In the genomic region with DNA sequence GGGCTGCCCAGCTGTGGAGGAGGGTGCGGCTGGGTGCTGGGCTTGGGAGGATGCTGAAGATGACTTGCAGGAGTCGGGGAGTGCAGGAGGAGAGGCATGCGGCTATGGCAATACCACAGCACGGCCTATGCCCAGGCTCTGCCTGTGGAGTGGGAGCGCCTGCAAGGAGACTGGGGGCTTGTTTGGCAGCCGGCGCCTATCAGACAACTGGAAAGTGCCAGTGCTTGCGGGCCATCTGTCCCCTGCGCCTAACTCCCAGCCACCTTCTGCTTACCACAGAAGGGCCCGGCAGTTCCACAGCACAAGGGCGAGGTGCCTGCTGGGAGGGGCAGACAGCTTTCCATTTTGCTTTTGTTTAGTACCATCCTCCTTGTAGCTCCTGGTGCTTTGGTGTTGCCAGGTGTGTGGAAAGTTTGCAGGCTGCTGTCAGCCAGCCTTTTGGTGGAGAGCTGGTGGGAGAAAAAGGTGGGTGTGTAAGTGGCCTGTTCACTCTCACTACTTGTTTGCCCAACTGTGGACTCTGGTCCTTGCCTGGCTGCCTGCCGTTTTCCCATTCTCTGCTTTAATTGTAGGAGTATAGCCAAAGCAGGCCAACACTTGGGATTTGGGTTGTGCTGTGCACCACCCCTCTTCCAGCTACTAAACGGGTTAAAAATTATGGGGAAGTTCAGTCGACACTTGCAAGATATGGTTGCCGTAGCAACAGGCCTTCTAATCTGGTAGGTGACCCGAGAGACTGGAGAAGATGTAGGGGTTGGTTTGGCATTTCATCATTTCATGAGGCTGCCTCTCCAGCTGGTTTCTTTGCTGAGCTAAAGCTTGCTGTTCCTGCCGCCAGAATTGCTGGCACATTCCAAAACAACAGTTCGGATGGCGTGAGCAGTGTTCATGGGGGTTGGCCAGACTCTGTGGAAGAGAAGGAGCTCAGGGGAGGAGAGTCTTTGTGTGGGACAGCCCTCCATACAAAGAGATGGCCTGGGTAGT, we compare ENCODE assay signal across 8 mouse cellular contexts. TPM values are rescaled to one million over a fixed set of nuclear protein-coding genes. Genes with fewer than 3 reads are reported as not detected.
DNase-seq lines count a peak whose midpoint lies in the region; ATAC-seq and TF ChIP-seq lines count a peak whose summit lies in the region.

No protein-coding gene starts in this region.

- ATAC-seq in frontal cortex, adult (ENCODE audit: low TSS enrichment): peak; percentile 78
- peak; percentile 35 for ATAC-seq in intestine, embryonic 15.5 days
- ATAC-seq in liver, embryonic 13.5 days (ENCODE audit: low read depth): peak; percentile 64
- ATAC-seq in neural tube, embryonic 14.5 days (ENCODE audit: low read depth): 0 out of 2 replicates have a peak, but pooled peaks have one; percentile 28
- ATAC-seq in monocyte, adult 5-6 weeks (replicated peaks; ENCODE audit: insufficient number of reproducible peaks, low FRiP score, low TSS enrichment, poor library complexity, severe bottlenecking): no peak

- no peak overlapping the region for H3K9ac ChIP-seq in intestine, embryonic 15.5 days
- no peak overlapping the region for H3K9ac ChIP-seq in liver, embryonic 13.5 days
- H3K9ac ChIP-seq in neural tube, embryonic 14.5 days (replicated peaks; ENCODE audit: low read depth, low read length): no peak overlapping the region

- no peaks in the 10 kb centered on the region for H3K36me3 ChIP-seq in intestine, embryonic 15.5 days
- peaks cover 36% of the 10 kb centered on the region for H3K36me3 ChIP-seq in liver, embryonic 13.5 days
- no peaks in the 10 kb centered on the region for H3K36me3 ChIP-seq in neural tube, embryonic 14.5 days (ENCODE audit: control insufficient read depth, insufficient read depth, low read length)

- intact Hi-C loops in gastrocnemius, adult 2 months (cut with DNase I): loop anchor here (5.0 kb wide), 1 partner anchor 34 kb away; no protein-coding TSS in a partner anchor

- no peaks in the 10 kb centered on the region for H3K27me3 ChIP-seq in intestine, embryonic 15.5 days (replicated peaks)
- no peaks in the 10 kb centered on the region for H3K27me3 ChIP-seq in liver, embryonic 13.5 days
- no peaks in the 10 kb centered on the region for H3K27me3 ChIP-seq in neural tube, embryonic 14.5 days (ENCODE audit: control insufficient read depth, insufficient read depth, low read length)

- H3K9me3 ChIP-seq in intestine, embryonic 15.5 days: no peaks in the 10 kb centered on the region
- no peaks in the 10 kb centered on the region for H3K9me3 ChIP-seq in liver, embryonic 13.5 days (replicated peaks)
- H3K9me3 ChIP-seq in neural tube, embryonic 14.5 days (ENCODE audit: control insufficient read depth, low read length): no peaks in the 10 kb centered on the region

- no peak overlapping the region for H3K4me3 ChIP-seq in gastrocnemius, adult 2 months
- H3K4me3 ChIP-seq in intestine, embryonic 15.5 days (replicated peaks): no peak overlapping the region
- no peak overlapping the region for H3K4me3 ChIP-seq in liver, embryonic 13.5 days (replicated peaks)
- no peak overlapping the region for H3K4me3 ChIP-seq in neural tube, embryonic 14.5 days (ENCODE audit: low read depth, low read length)

- DNase-seq in gastrocnemius, adult 2 months: peak; percentile 46
- DNase-seq in gastrocnemius, postnatal 10 days: no peak
- DNase-seq in c-Kit-positive CD71-positive TER-119-positive erythroid progenitor cells, embryonic 14.5 days (ENCODE audit: low spot score): peak; percentile 22
- no peak for DNase-seq in liver, embryonic 13.5 days

- no peak for TF ChIP-seq CTCF in gastrocnemius, adult 2 months (IDR thresholded peaks at IDR 0.05)

- H3K4me1 ChIP-seq in intestine, embryonic 15.5 days (replicated peaks): peaks cover 57% of the 10 kb centered on the region
- H3K4me1 ChIP-seq in liver, embryonic 13.5 days (replicated peaks): peaks cover 73% of the 10 kb centered on the region
- H3K4me1 ChIP-seq in neural tube, embryonic 14.5 days (ENCODE audit: control insufficient read depth, insufficient read depth, low read length): peaks cover 51% of the 10 kb centered on the region

- no peak overlapping the region for H3K27ac ChIP-seq in gastrocnemius, adult 2 months
- H3K27ac ChIP-seq in intestine, embryonic 15.5 days: peak overlapping the region; percentile 34; the same call in 1 of the 2 replicates
- peak overlapping the region; percentile 64 for H3K27ac ChIP-seq in liver, embryonic 13.5 days
- peak overlapping the region; percentile 70 for H3K27ac ChIP-seq in neural tube, embryonic 14.5 days (ENCODE audit: low read depth, low read length)

- 32% methylated on average over 19 of the region's 19 CpGs for WGBS in intestine, embryonic 15.5 days
- 43% methylated on average over 19 of the region's 19 CpGs for WGBS in liver, embryonic 13.5 days (ENCODE audit: insufficient replicate concordance)
- 31% methylated on average over 19 of the region's 19 CpGs for WGBS in neural tube, embryonic 14.5 days

- H3K4me2 ChIP-seq in intestine, embryonic 15.5 days (replicated peaks): no peak overlapping the region
- peak overlapping the region; percentile 27 for H3K4me2 ChIP-seq in liver, embryonic 13.5 days
- no peak overlapping the region for H3K4me2 ChIP-seq in neural tube, embryonic 14.5 days (ENCODE audit: low read depth, low read length)

RNA-seq across cellular contexts. Expression of gene Ssbp3, which starts 45.5 kb away (rescaled TPM):
- 10 to 100 TPM; 23.7 to 30.0 TPM for total RNA-seq in gastrocnemius, adult 2 months (2021)
- 10 to 100 TPM; 29.4 to 35.1 TPM for total RNA-seq in gastrocnemius, postnatal 10 days (2021)
- polyA plus RNA-seq in intestine, embryonic 15.5 days (2015; fragmentation: Nextera tagmentation; extraction: Ambion mirVana): 83.7 and 86.0 TPM in 2 replicates
- 55.5 and 64.8 TPM in 2 replicates for polyA plus RNA-seq in liver, embryonic 13.5 days (2015; fragmentation: Nextera tagmentation; extraction: Ambion mirVana)
- 106 and 112 TPM in 2 replicates for polyA plus RNA-seq in neural tube, embryonic 14.5 days (2014; fragmentation: Nextera tagmentation; extraction: Ambion mirVana)
- total RNA-seq in monocyte, adult 5-6 weeks (2017): 14.3 to 22.7 TPM (median 19.5 TPM) in 3 replicates

Comparison
In these comparisons a context has a peak if more than half of its experiments do, and no peak if none do; other contexts are left out.
1. DNase-seq: peak in gastrocnemius, adult 2 months (single experiment) and c-Kit-positive CD71-positive TER-119-positive erythroid progenitor cells, embryonic 14.5 days (single experiment); none in gastrocnemius, postnatal 10 days (single experiment) and liver, embryonic 13.5 days (single experiment).